Mouse (Mus musculus) c-Kit-positive CD71-positive TER-119-positive erythroid progenitor cells, embryonic 14.5 days (primary cell): ENCODE measurements at regions not wholly inside any gene's neighbourhood (a gene's known extent, or its start where the extent isn't known, plus 50 kb on each side); places are given as distances from the start of the nearest gene placed in this dataset.

Source experiments
- DNase-seq: peaks from one replicate; pipeline ENCODE4 v3.0.0-alpha.2; 2013; ENCODE audit warnings: low spot score

- DNase-seq: no peak
Measured at GRCm38 (mm10) chr4:9935949-9936348, 938.3 kb upstream of the 2610301B20Rik start.

- no peak for DNase-seq
Measured at GRCm38 (mm10) chr4:9951441-9951840, 922.9 kb upstream of the 2610301B20Rik start.

DNA sequence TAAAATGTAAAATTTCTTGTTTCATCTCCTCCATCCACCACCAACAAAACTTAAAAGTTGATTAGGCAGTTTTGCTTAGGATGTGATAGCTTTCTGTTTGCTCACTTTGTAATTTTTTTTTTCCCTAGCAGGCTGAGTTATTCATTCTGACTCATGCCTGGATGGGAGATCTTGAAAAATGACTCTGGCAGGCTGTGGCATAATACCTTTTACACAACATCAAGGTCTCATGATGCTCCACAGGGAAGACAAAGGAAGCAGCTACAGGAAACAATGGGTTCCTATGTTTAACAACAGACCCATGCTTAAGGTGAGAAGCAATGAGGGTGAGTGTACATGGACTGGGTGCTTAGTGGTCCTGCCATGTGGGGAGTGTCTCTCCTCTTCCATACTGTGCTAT lies 899.7 kb upstream of the 2610301B20Rik start:
- no peak for DNase-seq

DNA sequence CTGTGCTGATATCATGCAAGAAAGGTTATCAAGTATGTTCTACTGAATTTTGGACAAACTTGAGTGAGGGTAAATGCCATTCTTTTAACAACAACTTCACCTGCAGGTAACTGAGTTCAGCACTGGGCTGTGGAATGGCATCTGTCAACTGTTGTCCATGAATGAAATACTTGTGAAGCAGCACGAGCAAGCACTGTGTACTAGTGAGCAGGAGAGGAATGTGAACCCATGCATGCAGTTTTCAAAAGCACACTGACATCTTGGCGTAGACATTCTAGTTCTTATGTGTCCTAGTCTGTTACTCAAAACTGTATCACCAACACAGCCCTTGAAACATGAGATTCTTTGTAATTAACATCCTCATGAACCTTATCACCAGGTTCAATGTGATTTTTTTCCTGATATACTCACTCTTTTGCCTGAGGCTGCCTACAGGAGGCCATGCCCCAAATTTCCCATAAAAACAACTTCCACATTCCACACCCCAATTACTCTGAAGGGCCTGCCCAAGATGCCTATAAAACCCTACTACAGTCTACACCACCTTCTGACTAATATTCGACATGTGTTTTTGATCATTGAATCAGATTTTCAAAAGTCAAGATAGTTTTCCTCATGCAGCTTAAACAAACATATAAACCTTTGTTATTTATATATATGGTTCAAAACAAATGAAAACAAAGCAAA lies 892.8 kb upstream of the 2610301B20Rik start:
- DNase-seq: no peak

DNA sequence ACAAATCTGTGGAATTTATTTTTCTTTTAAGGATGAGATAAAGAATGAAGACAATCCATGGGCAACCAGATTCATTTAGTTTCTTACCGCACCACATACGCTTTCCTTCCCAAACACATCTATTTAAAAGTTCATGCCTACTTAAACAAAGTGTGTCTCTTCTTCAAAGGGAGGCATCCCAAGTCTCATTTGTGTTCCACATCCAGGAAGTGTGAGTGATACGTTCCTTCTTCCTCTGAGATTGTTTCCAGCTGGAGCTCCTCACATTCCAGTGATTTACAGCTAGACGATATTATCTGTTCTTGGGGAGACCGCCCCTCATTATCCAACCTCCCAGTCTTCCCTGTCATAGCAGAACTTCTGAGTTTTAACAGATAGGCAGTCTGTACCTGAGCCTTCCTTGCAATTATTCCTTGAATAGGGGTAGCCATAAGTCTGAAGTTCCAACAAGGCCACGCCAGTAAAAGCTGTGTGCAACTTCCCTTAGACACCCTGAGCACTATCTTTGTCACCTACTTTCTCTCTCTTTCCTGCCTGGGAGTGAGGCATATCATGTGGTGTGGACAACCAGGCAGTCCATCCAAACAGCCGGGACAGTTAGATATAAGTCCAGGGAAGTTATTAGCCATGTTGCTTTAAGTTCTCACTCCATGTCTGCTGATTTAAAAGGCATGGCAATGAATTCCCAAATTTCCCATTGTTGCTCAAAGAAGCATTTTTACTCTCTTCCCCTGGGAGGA lies 891.3 kb upstream of the 2610301B20Rik start:
- no peak for DNase-seq

- no peak for DNase-seq
Measured at GRCm38 (mm10) chr4:9993871-9994270, 880.4 kb upstream of the 2610301B20Rik start.

GRCm38 (mm10) chr4:9994466-9994865 lies 879.8 kb upstream of the 2610301B20Rik start:
- no peak for DNase-seq

DNA sequence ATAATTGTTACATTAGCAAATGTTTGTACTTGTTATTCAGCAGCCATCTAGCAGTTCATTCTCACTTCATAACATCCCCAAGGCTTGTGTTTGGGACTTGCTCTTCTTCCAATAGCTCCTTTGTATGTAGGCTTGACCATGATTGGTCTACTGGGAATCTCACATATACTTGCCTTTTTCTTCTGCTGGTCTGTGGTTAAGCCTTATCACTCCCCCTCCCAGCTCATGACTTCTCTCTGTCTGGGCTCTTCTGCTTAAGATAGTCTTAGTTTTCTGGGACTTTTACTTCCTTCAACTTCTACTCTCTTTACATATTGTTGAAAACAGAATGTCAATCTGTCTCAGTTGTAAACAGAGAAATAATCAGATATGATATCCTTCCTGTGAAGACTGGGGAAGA lies 844.0 kb upstream of the 2610301B20Rik start:
- no peak for DNase-seq

DNA sequence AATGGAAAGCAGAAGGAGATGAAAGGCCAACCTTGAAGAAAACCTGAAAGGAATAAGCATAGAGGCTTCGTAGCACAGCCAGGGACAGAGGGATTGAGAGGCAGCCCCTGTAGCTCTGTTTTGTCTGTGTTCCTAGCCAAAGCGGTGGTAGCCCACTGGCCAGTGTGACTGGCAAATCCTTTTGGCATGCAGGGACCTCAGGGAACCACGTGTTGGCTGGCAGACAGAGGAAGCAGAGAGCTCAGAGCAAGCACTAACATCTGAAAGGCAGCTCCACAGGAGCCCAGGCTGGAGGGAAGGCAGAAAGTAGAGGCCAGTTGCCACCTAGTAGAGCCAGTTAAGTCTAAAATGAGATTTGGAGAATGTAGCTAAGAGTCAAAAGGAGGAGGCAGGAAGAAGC lies 842.5 kb upstream of the 2610301B20Rik start:
- DNase-seq: no peak

DNA sequence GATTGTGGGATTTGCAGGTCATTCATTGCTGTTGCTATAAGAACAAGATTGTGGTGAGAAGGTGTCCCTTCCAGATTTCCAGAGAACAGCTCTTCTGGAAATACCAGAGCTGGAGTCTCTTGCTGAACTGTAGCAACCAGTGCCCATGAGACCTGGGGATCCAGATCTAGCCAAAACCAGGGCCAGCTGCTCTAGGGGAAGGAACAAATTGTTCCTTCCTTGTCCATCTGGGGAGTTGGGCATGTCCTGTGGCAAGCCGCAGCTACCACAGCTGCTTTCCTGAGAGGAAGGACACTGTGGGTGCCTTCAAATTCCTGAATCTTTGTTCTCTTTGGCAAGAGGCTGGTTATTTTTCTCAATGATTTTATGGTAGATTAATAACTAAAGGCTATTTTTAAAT lies 839.0 kb upstream of the 2610301B20Rik start:
- DNase-seq: no peak

DNA sequence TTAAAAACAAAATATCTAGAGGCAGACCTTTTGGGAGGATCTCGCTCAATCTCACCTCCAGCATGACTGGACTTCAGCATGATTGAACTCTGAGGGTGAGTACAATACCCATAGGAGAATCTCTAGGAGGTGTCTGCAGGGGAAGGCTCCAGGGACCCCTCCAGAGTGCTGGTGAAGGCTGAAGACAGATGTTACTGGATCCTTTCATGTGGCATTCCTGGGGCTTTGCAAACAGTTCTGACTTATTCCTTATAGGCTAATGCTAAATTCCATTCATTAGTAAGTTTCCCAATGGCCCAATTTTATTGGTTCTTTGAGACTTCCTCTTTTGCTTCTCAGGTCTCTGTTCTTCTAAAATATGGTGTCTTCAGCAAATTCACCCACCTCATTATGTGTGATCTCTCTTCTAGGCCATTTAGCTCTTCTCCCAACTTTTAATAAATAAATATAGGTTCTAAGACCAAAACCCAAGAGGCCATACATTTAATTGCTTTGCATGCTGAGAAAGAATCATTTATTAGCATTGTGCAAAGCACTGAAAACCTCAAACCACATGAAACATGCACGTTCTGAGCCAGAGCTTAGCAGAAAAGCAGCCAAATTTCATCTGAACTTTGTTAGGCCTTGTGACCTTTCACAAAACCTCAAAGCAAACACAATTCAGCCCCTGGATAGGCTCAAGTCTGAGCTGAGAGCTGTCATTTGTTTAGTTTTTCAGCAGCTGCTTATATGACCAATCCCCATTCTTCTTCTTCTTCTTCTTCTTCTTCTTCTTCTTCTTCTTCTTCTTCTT lies 832.8 kb upstream of the 2610301B20Rik start:
- DNase-seq: no peak

GRCm38 (mm10) chr4:10048770-10049169 lies 825.5 kb upstream of the 2610301B20Rik start:
- DNase-seq: no peak

GRCm38 (mm10) chr4:10049411-10049810 lies 824.9 kb upstream of the 2610301B20Rik start:
- no peak for DNase-seq

DNA sequence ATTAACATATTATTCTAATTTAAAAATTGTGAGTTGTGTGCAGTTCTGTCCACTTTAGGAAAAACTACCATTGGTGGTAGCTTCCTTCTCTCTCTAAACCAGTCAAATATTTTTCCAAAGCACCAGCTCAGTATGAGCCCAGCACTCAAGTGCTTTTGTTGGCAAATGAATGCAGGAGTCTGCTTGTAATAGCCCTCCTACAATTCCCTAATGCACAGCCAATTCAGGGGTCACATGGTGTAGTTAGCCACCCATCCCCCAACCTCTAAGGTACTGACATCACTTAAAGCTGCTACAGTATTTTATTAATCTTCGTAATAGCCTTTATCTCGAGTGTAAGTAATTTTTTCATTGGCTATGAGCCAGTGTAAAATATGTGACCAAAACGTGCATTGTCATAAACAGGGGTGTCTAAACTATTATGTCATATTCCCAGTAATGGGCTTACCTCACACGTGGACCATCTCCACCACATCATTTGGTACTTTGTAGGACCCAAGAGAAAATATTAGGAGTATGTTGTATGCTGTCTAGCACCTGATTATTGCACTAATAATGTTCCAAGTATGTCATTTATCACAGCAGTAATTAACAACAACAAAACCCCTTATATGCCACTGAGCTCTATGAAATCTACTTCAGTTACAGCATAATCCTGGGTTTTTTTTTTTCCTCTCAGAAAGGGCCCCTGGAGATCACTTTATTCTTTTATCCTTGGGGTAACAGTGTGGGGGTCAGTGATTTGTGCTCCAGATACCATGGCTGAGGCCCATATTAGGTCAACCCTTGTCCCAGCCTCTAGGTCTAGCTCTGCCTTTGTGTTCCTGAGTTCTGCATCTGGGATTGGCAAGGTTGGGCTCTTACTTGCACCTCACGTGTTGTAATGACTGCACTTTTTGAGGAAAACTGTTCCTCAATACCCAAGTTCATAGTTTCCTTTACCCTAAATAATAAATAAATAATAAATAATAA lies 822.7 kb upstream of the 2610301B20Rik start:
- DNase-seq: no peak

DNA sequence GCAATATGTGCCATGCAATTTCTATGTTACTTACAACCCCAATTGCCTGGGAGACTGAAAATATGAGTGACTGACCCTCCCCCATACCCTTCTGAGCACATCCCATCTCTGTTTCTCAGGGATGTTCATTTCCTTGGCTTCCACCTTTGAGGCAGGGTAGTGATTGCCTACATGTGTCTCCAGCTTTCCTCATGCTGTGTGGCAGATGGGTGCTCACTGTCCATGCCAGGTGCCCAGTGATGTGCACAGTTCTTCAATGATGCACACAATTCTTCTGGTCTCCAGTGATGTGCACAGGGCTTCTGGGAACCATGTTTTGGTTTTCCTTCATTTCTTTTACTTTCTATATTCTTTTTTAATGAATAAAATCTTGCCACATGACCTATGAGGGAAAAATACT lies 821.4 kb upstream of the 2610301B20Rik start:
- no peak for DNase-seq

DNA sequence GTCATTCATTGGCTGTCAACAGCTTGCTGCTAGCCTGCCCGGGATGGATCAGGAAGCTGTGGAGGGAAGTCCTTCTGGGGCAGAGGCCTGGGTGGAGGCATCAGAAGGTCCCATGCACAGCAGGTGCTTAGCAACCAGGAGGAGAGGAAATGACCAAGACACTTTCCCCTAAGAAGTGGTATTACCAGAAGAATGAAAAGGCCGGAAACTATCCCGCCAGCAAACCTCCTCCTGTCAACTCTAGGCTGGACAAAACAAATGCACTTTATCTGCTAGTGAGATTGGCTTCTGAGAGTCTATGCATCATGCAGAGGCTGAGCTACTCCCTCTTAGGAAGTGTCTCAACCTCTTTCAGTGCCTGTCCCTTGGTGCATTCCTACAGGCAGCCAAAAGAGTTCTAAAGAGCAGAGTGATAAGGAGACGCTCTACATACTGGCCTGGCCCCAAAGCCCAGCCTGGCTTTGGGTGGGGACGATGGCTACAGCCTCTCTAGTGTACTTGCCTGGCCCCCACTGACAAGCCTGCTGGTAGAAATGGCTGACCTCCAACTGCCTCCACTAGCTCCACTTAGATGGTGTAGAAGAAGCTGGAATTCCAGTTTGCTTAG lies 801.7 kb upstream of the 2610301B20Rik start:
- DNase-seq: no peak

DNA sequence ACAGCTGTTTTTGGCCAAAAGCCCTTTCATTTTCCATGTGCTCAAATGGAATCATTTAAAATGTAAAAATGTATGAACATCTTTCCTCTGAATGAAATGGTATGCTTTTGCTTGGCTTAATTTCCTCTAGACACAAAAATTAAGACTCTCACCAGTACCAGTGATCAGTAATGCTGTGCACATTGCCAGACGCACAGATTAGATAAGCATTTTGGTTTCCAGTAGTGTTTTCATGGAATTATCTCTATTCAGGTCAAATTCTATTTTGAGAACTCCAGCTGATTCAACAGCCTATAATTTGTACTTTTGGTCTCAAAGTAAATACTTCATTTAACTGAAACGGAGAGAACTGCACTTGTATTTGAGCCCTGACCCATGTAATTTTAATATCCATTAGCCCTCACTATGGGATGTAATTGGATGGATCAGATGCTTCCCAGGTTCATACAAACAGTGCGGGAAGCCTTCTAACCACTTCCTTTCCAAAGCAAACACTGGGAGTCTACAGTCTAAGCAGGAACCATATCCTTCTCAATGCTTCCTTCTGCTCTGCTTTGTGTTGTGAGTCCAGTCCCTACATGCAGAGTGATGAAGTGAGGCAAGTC lies 794.6 kb upstream of the 2610301B20Rik start:
- no peak for DNase-seq

GRCm38 (mm10) chr4:10114831-10115230 lies 759.5 kb upstream of the 2610301B20Rik start:
- DNase-seq: no peak

- DNase-seq: no peak
Measured at GRCm38 (mm10) chr4:10117964-10118363, 756.3 kb upstream of the 2610301B20Rik start.

GRCm38 (mm10) chr4:10124252-10124651 lies 750.0 kb upstream of the 2610301B20Rik start:
- DNase-seq: no peak
